Mouse (Mus musculus): ENCODE data around the gene Atxn7l2. TPM values are rescaled to one million over a fixed set of nuclear protein-coding genes. Genes with fewer than 3 reads are reported as not detected.

The Atxn7l2 gene
- total and polyA plus RNA-seq, 3 experiments = 3.8 to 13.3 (median 4.2) TPM

- peaks cover 5% of the 10 kb centered on the region for H3K27me3 ChIP-seq (replicated peaks)
- in situ Hi-C loops (cut with MboI; ENCODE audit: low pct_ligation_motif_present, low pct_unique_long_range_greater_than_20kb, low sequenced_read_pairs) = no loop called here
These were observed 56.1 kb downstream of the Atxn7l2 start, which contains the start of gene Gpr61 for GRCm38 (mm10) chr3:108154656-108155055. Gene Gpr61, minus strand, starts transcription at chr3:108154882.

GRCm38 (mm10) chr3:108152290-108152689 is 58.4 kb downstream of the Atxn7l2 start:
- H3K27ac ChIP-seq (ENCODE audit: insufficient read depth, low read depth) = no peak overlapping the region
- H3K9me3 ChIP-seq (replicated peaks; ENCODE audit: low read length) = no peaks in the 10 kb centered on the region
- peaks cover 5% of the 10 kb centered on the region for H3K27me3 ChIP-seq (replicated peaks)
- no peak overlapping the region for H3K4me3 ChIP-seq (replicated peaks in 1 of 3; ENCODE audit: low read depth in 2 of 3, low read length in 2 of 3, poor library complexity in 1 of 3)
- H3K9ac ChIP-seq (ENCODE audit: insufficient read depth, low read depth) = no peak overlapping the region
- dilution Hi-C loops (cut with MboI; ENCODE audit: extremely low pct_ligation_motif_present, extremely low pct_unique_long_range_greater_than_20kb, low sequenced_read_pairs) (no loop called here), in situ Hi-C loops (cut with MboI; ENCODE audit: low pct_ligation_motif_present, low pct_unique_long_range_greater_than_20kb, low sequenced_read_pairs) (no loop called here)
- no peaks in the 10 kb centered on the region for H3K79me2 ChIP-seq (replicated peaks; ENCODE audit: control insufficient read depth, extremely low read depth, insufficient read depth, poor library complexity, severe bottlenecking)
- no peak overlapping the region for H3K4me2 ChIP-seq (ENCODE audit: insufficient read depth, low read depth, poor library complexity, severe bottlenecking)
- TF ChIP-seq CHD2 (IDR thresholded peaks at IDR 0.05; ENCODE audit: low read length) (no peak), POLR2A (IDR thresholded peaks at IDR 0.05; ENCODE audit: low read depth, low read length) (no peak), SMC3 (IDR thresholded peaks at IDR 0.05; ENCODE audit: low read depth, low read length) (no peak), USF2 (conservative IDR thresholded peaks at IDR 0.05; ENCODE audit: low read depth, low read length) (no peak)
- H3K4me1 ChIP-seq (ENCODE audit: control insufficient read depth in 1 of 2, insufficient read depth in 2 of 2) = peaks cover 0 to 8% of the 10 kb centered on the region in 2 experiments; a peak in 2 of 4 replicates
- peaks cover 0 to 22% of the 10 kb centered on the region in 2 experiments for H3K36me3 ChIP-seq (replicated peaks in 1 of 2; ENCODE audit: control insufficient read depth in 1 of 2, insufficient read depth in 1 of 2, low read length in 1 of 2)
- DNase-seq (ENCODE audit: extremely low read depth) = no peak

More at GRCm38 (mm10) chr3:108154656-108155055, 56.1 kb downstream of the Atxn7l2 start, which contains the start of gene Gpr61:
- no peaks in the 10 kb centered on the region for H3K9me3 ChIP-seq (replicated peaks; ENCODE audit: low read length)
- no peak for DNase-seq (ENCODE audit: extremely low read depth)
- H3K36me3 ChIP-seq (replicated peaks in 1 of 2; ENCODE audit: control insufficient read depth in 1 of 2, insufficient read depth in 1 of 2, low read length in 1 of 2) = peaks cover 0 to 17% of the 10 kb centered on the region in 2 experiments
- no peak within 1 kb of the TSS for H3K4me3 ChIP-seq (replicated peaks in 1 of 3; ENCODE audit: low read depth in 2 of 3, low read length in 2 of 3, poor library complexity in 1 of 3)
- H3K4me1 ChIP-seq (ENCODE audit: control insufficient read depth in 1 of 2, insufficient read depth in 2 of 2) = no peaks in the 10 kb centered on the region
- H3K4me2 ChIP-seq (ENCODE audit: insufficient read depth, low read depth, poor library complexity, severe bottlenecking) = no peak within 1 kb of the TSS
- dilution Hi-C loops (cut with MboI; ENCODE audit: extremely low pct_ligation_motif_present, extremely low pct_unique_long_range_greater_than_20kb, low sequenced_read_pairs) = no loop called here
- H3K27ac ChIP-seq (ENCODE audit: insufficient read depth, low read depth) = no peak within 1 kb of the TSS
- no peak within 1 kb of the TSS for H3K9ac ChIP-seq (ENCODE audit: insufficient read depth, low read depth)
- TF ChIP-seq USF1 (IDR thresholded peaks at IDR 0.05; ENCODE audit: low read depth, low read length) = no peak
- TF ChIP-seq SMC3 (IDR thresholded peaks at IDR 0.05; ENCODE audit: low read depth, low read length) = no peak
- TF ChIP-seq KAT2A (IDR thresholded peaks at IDR 0.05; ENCODE audit: insufficient replicate concordance, low read length) = no peak
- no peak for TF ChIP-seq ETS1 (conservative IDR thresholded peaks at IDR 0.05; ENCODE audit: low read depth, low read length)
- TF ChIP-seq ZMIZ1 (IDR thresholded peaks at IDR 0.05; ENCODE audit: low read depth, low read length) = no peak
- no peak for TF ChIP-seq NRF1 (IDR thresholded peaks at IDR 0.05; ENCODE audit: low read depth, low read length)
- TF ChIP-seq BHLHE40 (IDR thresholded peaks at IDR 0.05; ENCODE audit: low read depth, low read length) = no peak
- TF ChIP-seq IRF4 (IDR thresholded peaks at IDR 0.05; ENCODE audit: low read depth, low read length) = no peak
- no peak for TF ChIP-seq E2F4 (IDR thresholded peaks at IDR 0.05; ENCODE audit: insufficient replicate concordance, low read depth, low read length)
- no peak for TF ChIP-seq ZC3H11A (IDR thresholded peaks at IDR 0.05; ENCODE audit: low read depth, low read length)
- TF ChIP-seq HCFC1 (IDR thresholded peaks at IDR 0.05; ENCODE audit: low read depth, low read length) = no peak
- no peak for TF ChIP-seq MYC (IDR thresholded peaks at IDR 0.05; ENCODE audit: low read depth, low read length)
- no peak for TF ChIP-seq TBP (conservative IDR thresholded peaks at IDR 0.05; ENCODE audit: low read depth, low read length)
- H3K79me2 ChIP-seq (replicated peaks; ENCODE audit: control insufficient read depth, extremely low read depth, insufficient read depth, poor library complexity, severe bottlenecking) = no peaks in the 10 kb centered on the region

Other genes starting within 250 kb of the Atxn7l2 start
- gene Gstm3, start 241.7 kb downstream of the Atxn7l2 start, total RNA-seq (2012; rRNA removed) = not detected in 2 replicates
- not detected in 2 replicates for gene Gstm3, start 241.7 kb downstream of the Atxn7l2 start, total RNA-seq (2014; rRNA removed)
- not detected in 2 replicates for gene Gstm3, start 241.7 kb downstream of the Atxn7l2 start, polyA plus RNA-seq (2012; ENCODE audit: insufficient read length, low read depth)
- 0.13 TPM in 2 replicates for gene Gstm2, start 224.5 kb downstream of the Atxn7l2 start, total RNA-seq (2012; rRNA removed)
- not detected in 2 replicates for gene Gstm2, start 224.5 kb downstream of the Atxn7l2 start, total RNA-seq (2014; rRNA removed)
- gene Gstm2, start 224.5 kb downstream of the Atxn7l2 start, polyA plus RNA-seq (2012; ENCODE audit: insufficient read length, low read depth) = 0.49 and 0.53 TPM in 2 replicates
- 0.25 TPM in 1 of 2 replicates, not detected in the other for gene Gstm1, start 193.0 kb downstream of the Atxn7l2 start, total RNA-seq (2012; rRNA removed)
- gene Gstm1, start 193.0 kb downstream of the Atxn7l2 start, total RNA-seq (2014; rRNA removed) = 0.24 and 0.35 TPM in 2 replicates
- gene Gstm1, start 193.0 kb downstream of the Atxn7l2 start, polyA plus RNA-seq (2012; ENCODE audit: insufficient read length, low read depth) = 5.4 and 8.8 TPM in 2 replicates
- gene Gstm4, start 166.0 kb downstream of the Atxn7l2 start, total RNA-seq (2012; rRNA removed) = 4.5 and 7.0 TPM in 2 replicates
- 2.0 and 2.9 TPM in 2 replicates for gene Gstm4, start 166.0 kb downstream of the Atxn7l2 start, total RNA-seq (2014; rRNA removed)
- 19.1 and 22.1 TPM in 2 replicates for gene Gstm4, start 166.0 kb downstream of the Atxn7l2 start, polyA plus RNA-seq (2012; ENCODE audit: insufficient read length, low read depth)
- 55.8 and 60.5 TPM in 2 replicates for gene Ampd2, start 124.3 kb downstream of the Atxn7l2 start, total RNA-seq (2012; rRNA removed)
- gene Ampd2, start 124.3 kb downstream of the Atxn7l2 start, total RNA-seq (2014; rRNA removed) = 28.3 and 28.6 TPM in 2 replicates
- 82.5 and 85.9 TPM in 2 replicates for gene Ampd2, start 124.3 kb downstream of the Atxn7l2 start, polyA plus RNA-seq (2012; ENCODE audit: insufficient read length, low read depth)
- 15.5 and 17.5 TPM in 2 replicates for gene Gnat2, start 118.1 kb downstream of the Atxn7l2 start, total RNA-seq (2012; rRNA removed)
- 10.1 and 11.2 TPM in 2 replicates for gene Gnat2, start 118.1 kb downstream of the Atxn7l2 start, total RNA-seq (2014; rRNA removed)
- 13.3 and 14.8 TPM in 2 replicates for gene Gnat2, start 118.1 kb downstream of the Atxn7l2 start, polyA plus RNA-seq (2012; ENCODE audit: insufficient read length, low read depth)
- gene Gnai3, start 64.8 kb downstream of the Atxn7l2 start, total RNA-seq (2012; rRNA removed) = 54.1 and 59.8 TPM in 2 replicates
- gene Gnai3, start 64.8 kb downstream of the Atxn7l2 start, total RNA-seq (2014; rRNA removed) = 145 and 159 TPM in 2 replicates
- gene Gnai3, start 64.8 kb downstream of the Atxn7l2 start, polyA plus RNA-seq (2012; ENCODE audit: insufficient read length, low read depth) = 78.7 and 82.4 TPM in 2 replicates
- 0.04 TPM in 1 of 2 replicates, not detected in the other for gene Gpr61, start 56.1 kb downstream of the Atxn7l2 start, total RNA-seq (2012; rRNA removed)
- gene Gpr61, start 56.1 kb downstream of the Atxn7l2 start, total RNA-seq (2014; rRNA removed) = not detected in 2 replicates
- gene Gpr61, start 56.1 kb downstream of the Atxn7l2 start, polyA plus RNA-seq (2012; ENCODE audit: insufficient read length, low read depth) = 0.27 and 0.33 TPM in 2 replicates
- gene Amigo1, start 24.6 kb downstream of the Atxn7l2 start, total RNA-seq (2012; rRNA removed) = 0.59 and 0.76 TPM in 2 replicates
- 0.07 and 0.21 TPM in 2 replicates for gene Amigo1, start 24.6 kb downstream of the Atxn7l2 start, total RNA-seq (2014; rRNA removed)
- 0.12 TPM in 1 of 2 replicates, not detected in the other for gene Amigo1, start 24.6 kb downstream of the Atxn7l2 start, polyA plus RNA-seq (2012; ENCODE audit: insufficient read length, low read depth)
- 2.4 and 2.6 TPM in 2 replicates for gene Cyb561d1, start 9.7 kb downstream of the Atxn7l2 start, total RNA-seq (2012; rRNA removed)
- 2.0 and 2.2 TPM in 2 replicates for gene Cyb561d1, start 9.7 kb downstream of the Atxn7l2 start, total RNA-seq (2014; rRNA removed)
- 4.0 and 4.1 TPM in 2 replicates for gene Cyb561d1, start 9.7 kb downstream of the Atxn7l2 start, polyA plus RNA-seq (2012; ENCODE audit: insufficient read length, low read depth)
- gene Sypl2, start 15.7 kb upstream of the Atxn7l2 start, total RNA-seq (2012; rRNA removed) = not detected in 2 replicates
- gene Sypl2, start 15.7 kb upstream of the Atxn7l2 start, total RNA-seq (2014; rRNA removed) = not detected in 2 replicates
- gene Sypl2, start 15.7 kb upstream of the Atxn7l2 start, polyA plus RNA-seq (2012; ENCODE audit: insufficient read length, low read depth) = not detected in 2 replicates
- gene Psma5, start 46.0 kb upstream of the Atxn7l2 start, total RNA-seq (2012; rRNA removed) = 245 and 297 TPM in 2 replicates
- gene Psma5, start 46.0 kb upstream of the Atxn7l2 start, total RNA-seq (2014; rRNA removed) = 341 and 378 TPM in 2 replicates
- 251 and 264 TPM in 2 replicates for gene Psma5, start 46.0 kb upstream of the Atxn7l2 start, polyA plus RNA-seq (2012; ENCODE audit: insufficient read length, low read depth)
- gene Sort1, start 73.1 kb upstream of the Atxn7l2 start, total RNA-seq (2012; rRNA removed) = 0.50 and 1.2 TPM in 2 replicates
- gene Sort1, start 73.1 kb upstream of the Atxn7l2 start, total RNA-seq (2014; rRNA removed) = 0.15 and 0.31 TPM in 2 replicates
- gene Sort1, start 73.1 kb upstream of the Atxn7l2 start, polyA plus RNA-seq (2012; ENCODE audit: insufficient read length, low read depth) = 0.52 and 0.90 TPM in 2 replicates
- gene Mybphl, start 154.0 kb upstream of the Atxn7l2 start, total RNA-seq (2012; rRNA removed) = not detected in 2 replicates
- gene Mybphl, start 154.0 kb upstream of the Atxn7l2 start, total RNA-seq (2014; rRNA removed) = not detected in 2 replicates
- not detected in 2 replicates for gene Mybphl, start 154.0 kb upstream of the Atxn7l2 start, polyA plus RNA-seq (2012; ENCODE audit: insufficient read length, low read depth)
- gene Psrc1, start 172.9 kb upstream of the Atxn7l2 start, total RNA-seq (2012; rRNA removed) = 76.2 and 89.1 TPM in 2 replicates
- gene Psrc1, start 172.9 kb upstream of the Atxn7l2 start, total RNA-seq (2014; rRNA removed) = 105 and 106 TPM in 2 replicates
- gene Psrc1, start 172.9 kb upstream of the Atxn7l2 start, polyA plus RNA-seq (2012; ENCODE audit: insufficient read length, low read depth) = 101 and 108 TPM in 2 replicates
- not detected in 2 replicates for gene Celsr2, start 204.6 kb upstream of the Atxn7l2 start, total RNA-seq (2012; rRNA removed)
- not detected in 2 replicates for gene Celsr2, start 204.6 kb upstream of the Atxn7l2 start, total RNA-seq (2014; rRNA removed)
- gene Celsr2, start 204.6 kb upstream of the Atxn7l2 start, polyA plus RNA-seq (2012; ENCODE audit: insufficient read length, low read depth) = not detected in 2 replicates
- gene Sars, start 234.3 kb upstream of the Atxn7l2 start, total RNA-seq (2012; rRNA removed) = 255 and 373 TPM in 2 replicates
- 377 and 422 TPM in 2 replicates for gene Sars, start 234.3 kb upstream of the Atxn7l2 start, total RNA-seq (2014; rRNA removed)
- 394 and 470 TPM in 2 replicates for gene Sars, start 234.3 kb upstream of the Atxn7l2 start, polyA plus RNA-seq (2012; ENCODE audit: insufficient read length, low read depth)

Measured in CH12.LX (cell line).